Mouse (Mus musculus) neural tube, postnatal 0 days (tissue): ENCODE results near the gene Kcnj2. TPM values are rescaled to one million over a fixed set of nuclear protein-coding genes. Genes with fewer than 3 reads are reported as not detected.

Experiments
- polyA plus RNA-seq: library from polyadenylated mRNA; unstranded; fragments of >200 nt; fragmentation: Nextera tagmentation; extraction: Ambion mirVana; gene quantifications from 2 replicates; pipeline ENCODE4 v1.2.1, GENCODE M21; 2015

Kcnj2 gene
- polyA plus RNA-seq = 0.95 and 1.1 TPM in 2 replicates

GRCm38 (mm10) chr11:111065635-111066298 lies at the start of gene Kcnj2:
Gene Kcnj2 (plus strand): TSS chr11:111066164.

Other genes starting within 250 kb of the Kcnj2 start
- 10.4 and 10.6 TPM in 2 replicates for gene Kcnj16, start 98.1 kb upstream of the Kcnj2 start, polyA plus RNA-seq